Mouse (Mus musculus) heart, postnatal 0 days (tissue): ENCODE results near the gene Gm5134.

Source experiments
- CTCF ChIP-seq: IDR thresholded peaks from 2 replicates; pipeline ENCODE4 v1.5.1; 2016; ENCODE audit warnings: antibody characterized with exemption, control low read depth, low read depth
- EP300 ChIP-seq: IDR thresholded peaks from 2 replicates; pipeline ENCODE4 v1.6.1; 2016; ENCODE audit warnings: antibody characterized with exemption, low read depth

DNA sequence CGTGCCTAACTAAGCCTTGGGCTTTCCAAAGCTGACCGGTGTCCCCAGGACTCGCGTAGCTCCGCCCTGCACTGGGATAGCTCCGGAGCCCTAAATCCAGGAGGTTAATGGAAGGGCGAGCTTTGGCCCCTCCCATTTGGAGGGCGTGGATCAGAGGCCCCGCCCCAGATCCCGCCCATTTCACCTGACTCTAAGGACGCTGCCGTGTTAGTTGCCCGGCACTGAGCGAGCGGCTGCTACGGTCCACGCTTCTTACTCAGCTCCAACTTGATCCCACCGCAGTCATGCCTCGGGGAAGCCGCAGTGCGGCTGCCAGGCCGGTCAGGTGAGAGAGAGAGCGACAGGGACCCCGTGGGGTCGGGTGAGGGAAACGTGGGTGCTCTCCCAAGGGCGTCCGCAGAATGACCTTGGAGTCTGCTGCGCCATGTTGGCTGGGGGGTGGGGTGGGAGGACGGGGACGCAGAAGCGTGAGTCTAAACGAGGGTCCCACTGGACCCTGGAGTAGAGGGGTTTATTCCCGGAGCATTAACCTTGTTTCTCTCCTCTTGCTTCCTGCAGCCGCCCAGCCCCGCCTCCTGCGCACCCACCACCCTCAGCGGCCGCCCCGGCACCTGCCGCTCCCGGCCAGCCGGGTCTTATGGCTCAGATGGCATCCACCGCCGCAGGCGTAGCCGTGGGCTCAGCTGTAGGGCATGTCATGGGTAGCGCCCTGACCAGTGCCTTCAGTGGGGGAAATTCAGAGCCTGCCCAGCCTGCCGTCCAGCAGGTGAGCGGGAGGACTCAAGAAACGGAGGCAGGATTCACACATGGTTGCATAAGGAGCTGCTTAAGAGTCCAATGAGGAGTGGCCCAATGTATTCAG, 18.4 kb upstream of the Gm5134 start, which contains the start of gene Mmp11:
- TF ChIP-seq CTCF (no peak), EP300 (peak; percentile 50; the same call in 1 of the 2 replicates)
